Mouse (Mus musculus): ENCODE measurements around the gene Insrr.
"Not testable (repeated sequence)": the region's sequence is repeated elsewhere in the genome, so short reads cannot be mapped to it uniquely, and the experiment has no call there.

Insrr gene

GRCm38 (mm10) chr3:87832109-87832859, 35.5 kb downstream of the Insrr start:
- in situ Hi-C loops (cut with MboI, MseI) = no loop called here

GRCm38 (mm10) chr3:87833482-87833881, 36.7 kb downstream of the Insrr start:
- in situ Hi-C loops (cut with MboI, MseI) = no loop called here

DNA sequence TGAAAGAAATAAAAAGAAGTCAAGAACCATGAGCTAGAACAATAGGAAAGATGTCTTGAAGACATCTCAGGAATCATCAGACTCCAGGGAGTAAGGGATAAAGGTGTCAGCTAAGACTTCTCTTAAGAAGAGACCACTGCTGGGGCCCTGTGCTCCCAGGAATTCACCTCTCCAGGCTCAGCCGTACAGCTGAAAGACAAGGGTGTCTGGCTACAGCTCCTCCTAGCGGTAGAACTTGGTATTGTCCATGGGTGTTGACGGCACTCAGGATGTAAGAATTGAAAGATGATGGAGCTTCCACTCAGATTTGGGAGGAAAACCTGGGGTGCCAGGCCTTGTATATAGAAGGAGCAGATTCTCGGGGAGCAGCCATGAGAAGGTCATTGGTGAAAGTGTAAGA, 41.9 kb downstream of the Insrr start:
- in situ Hi-C loops (cut with MboI, MseI) = no loop called here

DNA sequence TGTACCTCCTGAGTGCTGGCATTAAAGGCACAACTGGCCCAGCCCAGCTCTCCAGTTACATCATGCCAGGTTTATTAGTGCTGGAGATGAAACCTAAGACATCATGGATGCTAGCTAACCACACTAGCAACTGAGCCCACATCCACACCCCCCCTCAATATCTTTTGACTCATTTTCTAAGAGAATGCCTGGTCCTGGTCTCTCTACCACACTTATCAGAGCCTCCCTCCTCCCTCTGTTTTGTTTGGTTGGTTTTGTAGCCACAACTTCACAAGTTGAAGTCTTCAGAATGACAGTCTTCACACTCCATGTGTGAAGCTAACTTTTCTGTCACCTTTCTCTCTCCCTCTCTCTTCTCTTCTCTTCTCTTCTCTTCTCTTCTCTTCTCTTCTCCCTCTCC, 44.1 kb downstream of the Insrr start:
- in situ Hi-C loops (cut with MboI, MseI) = no loop called here

DNA sequence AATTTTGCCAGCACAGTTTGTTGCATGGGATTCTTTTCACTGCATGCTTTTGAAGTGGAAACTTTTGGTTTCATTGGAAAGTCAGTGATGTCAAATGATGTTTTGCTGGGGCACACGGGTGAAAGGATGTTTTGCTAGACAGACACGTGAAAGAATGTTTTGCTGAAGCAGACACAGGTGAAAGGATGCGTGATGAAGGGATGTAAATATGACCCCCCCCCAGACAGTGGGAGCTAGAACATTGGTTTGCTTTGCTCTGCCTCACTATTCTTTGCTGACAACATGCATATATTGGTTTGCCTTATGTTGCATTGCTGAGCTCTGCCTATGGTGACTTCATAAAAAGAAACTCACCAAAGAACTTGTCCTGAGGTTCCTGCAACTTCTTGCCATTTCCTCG, 48.2 kb downstream of the Insrr start:
- in situ Hi-C loops (cut with MboI, MseI) = no loop called here

DNA sequence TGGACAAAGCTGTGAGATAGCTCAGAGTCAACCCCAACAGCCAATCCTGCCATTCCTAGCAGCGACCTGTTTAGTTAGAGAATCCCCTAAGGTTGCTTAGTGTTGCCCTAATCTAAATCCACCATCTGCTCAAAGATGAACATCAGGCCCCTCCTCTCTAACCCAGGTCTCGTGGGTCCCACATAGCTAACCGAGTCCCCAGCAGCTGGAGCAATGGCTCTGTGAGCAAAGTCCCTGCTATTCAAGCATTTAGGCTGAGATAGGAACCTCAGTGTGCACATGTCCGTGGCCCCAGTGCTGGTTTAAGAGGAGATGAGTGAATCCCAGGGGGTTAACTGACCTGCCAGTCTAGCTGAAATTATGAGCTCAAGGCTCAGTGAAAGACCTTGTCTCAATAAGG, 49.4 kb downstream of the Insrr start:
- in situ Hi-C loops (cut with MboI, MseI) = no loop called here

- in situ Hi-C loops (cut with MboI, MseI) = no loop called here
These were observed 49.9 kb downstream of the Insrr start, which contains the start of gene Sh2d2a for GRCm38 (mm10) chr3:87846650-87847110. TSS of gene Sh2d2a (plus strand) at chr3:87846755.

- in situ Hi-C loops (cut with MboI, MseI) = no loop called here
These were observed 50.9 kb downstream of the Insrr start for GRCm38 (mm10) chr3:87847680-87848079.

- in situ Hi-C loops (cut with MboI, MseI) = no loop called here
These were observed 52.4 kb downstream of the Insrr start for GRCm38 (mm10) chr3:87849117-87849516.

- in situ Hi-C loops (cut with MboI, MseI) = loop anchor here (5.0 kb wide), 1 partner anchor 58 kb away; the partner anchor contains the start of genes Insrr and Ntrk1
These were observed 58.2 kb downstream of the Insrr start for GRCm38 (mm10) chr3:87854795-87855568.

DNA sequence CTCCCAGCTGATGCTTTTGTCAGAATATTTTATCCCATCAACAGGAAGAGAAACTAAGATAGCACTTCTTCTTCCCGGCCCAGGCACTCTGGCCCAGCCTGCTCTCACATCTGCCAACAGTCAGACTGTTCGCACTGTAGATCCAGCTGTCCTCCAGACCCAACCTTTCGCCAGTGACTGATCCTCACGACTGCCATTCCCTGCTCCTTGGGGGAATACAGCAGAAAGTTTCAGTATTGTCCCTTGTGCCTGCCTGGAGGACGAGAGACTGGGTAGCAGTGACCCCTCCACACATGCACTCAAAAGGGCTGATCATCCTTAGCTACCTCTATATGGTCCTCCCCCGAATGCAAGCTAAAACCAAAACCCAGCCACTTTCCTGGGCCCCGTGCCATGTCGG, 59.2 kb downstream of the Insrr start:
- in situ Hi-C loops (cut with MboI, MseI) = no loop called here

DNA sequence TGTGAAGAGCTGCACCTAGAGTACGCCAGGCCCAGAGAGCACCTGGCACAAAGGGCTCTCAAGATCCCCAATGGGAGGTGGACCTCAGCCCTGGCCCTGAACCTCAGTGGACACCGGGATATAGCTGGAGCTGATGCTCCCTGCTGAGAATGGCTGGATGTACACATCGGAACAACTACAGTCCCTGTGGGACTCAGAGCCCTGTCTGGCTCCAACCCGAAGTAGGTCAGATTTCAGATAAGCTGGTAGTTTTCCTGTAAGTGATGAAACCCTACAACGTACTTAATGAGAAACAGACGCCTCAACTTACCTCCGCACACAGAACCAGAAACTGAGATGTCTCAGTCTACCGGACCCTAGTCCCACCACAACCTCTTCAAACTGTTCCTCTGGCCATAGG, 60.9 kb downstream of the Insrr start:
- in situ Hi-C loops (cut with MboI, MseI) = no loop called here

GRCm38 (mm10) chr3:87859813-87860212, 63.1 kb downstream of the Insrr start:
- in situ Hi-C loops (cut with MboI, MseI) = no loop called here

GRCm38 (mm10) chr3:87864111-87864510, 67.4 kb downstream of the Insrr start:
- in situ Hi-C loops (cut with MboI, MseI) = not testable (repeated sequence)
